Comparison of ENCODE assay signal across 25 mouse cellular contexts in the genomic region with DNA sequence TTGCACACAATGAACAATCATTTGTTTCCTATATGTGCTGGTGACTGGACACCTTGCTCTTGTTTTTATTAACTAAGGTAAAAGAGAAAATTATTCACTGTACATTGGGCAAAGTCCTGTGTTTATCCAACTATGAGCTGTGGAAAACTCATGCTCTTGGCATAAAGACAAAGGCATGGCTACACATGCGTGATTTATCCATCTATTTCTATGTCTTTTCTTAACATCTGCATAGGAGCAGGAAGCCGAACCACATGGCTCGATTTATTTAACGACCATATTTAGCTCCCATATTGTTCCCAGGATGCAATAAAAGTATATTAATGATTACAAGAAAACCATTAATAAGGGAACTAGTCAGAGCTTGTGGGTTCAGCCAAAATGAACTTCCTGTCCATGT.
"Had no signal": no experiment of that assay in that cellular context is flagged by ENCODE, and none has a peak within 500 bp of the region (broad histone marks: within the 10 kb centered on the region; RNA-seq: fewer than 3 reads in every experiment).

No protein-coding gene starts in this region.

- H3K27me3 ChIP-seq: heart, embryonic 12.5 days; intestine, embryonic 15.5 days; kidney, embryonic 15.5 days; limb, embryonic 13.5 days had no signal

- H3K4me1 ChIP-seq: heart, embryonic 10.5 days; heart, embryonic 12.5 days; intestine, embryonic 15.5 days; kidney, embryonic 15.5 days; limb, embryonic 13.5 days had no signal

- H3K4me3 ChIP-seq: gastrocnemius, adult 2 months; heart, embryonic 10.5 days; heart, embryonic 12.5 days; intestine, embryonic 15.5 days; kidney, embryonic 15.5 days; layer of hippocampus, adult 2 months; left cerebral cortex, adult 2 months; limb, embryonic 13.5 days had no signal

- H3K36me3 ChIP-seq: heart, embryonic 10.5 days; heart, embryonic 12.5 days; intestine, embryonic 15.5 days; kidney, embryonic 15.5 days; limb, embryonic 13.5 days had no signal

- H3K4me2 ChIP-seq: heart, embryonic 12.5 days; hindbrain, embryonic 14.5 days; intestine, embryonic 15.5 days; kidney, embryonic 15.5 days; limb, embryonic 13.5 days; liver, embryonic 11.5 days had no signal

- H3K9me3 ChIP-seq: heart, embryonic 10.5 days; intestine, embryonic 15.5 days; kidney, embryonic 15.5 days; limb, embryonic 13.5 days had no signal

- H3K27ac ChIP-seq: gastrocnemius, adult 2 months; heart, embryonic 10.5 days; intestine, embryonic 15.5 days; kidney, embryonic 15.5 days; layer of hippocampus, adult 2 months; left cerebral cortex, adult 2 months; limb, embryonic 13.5 days had no signal

- ATAC-seq: forebrain, embryonic 16.5 days; hindbrain, embryonic 16.5 days; inflammation-experienced regulatory T-cells, adult 6 months; intestine, embryonic 15.5 days; intestine, postnatal 0 days had no signal

- H3K9ac ChIP-seq: heart, embryonic 12.5 days; hindbrain, embryonic 14.5 days; intestine, embryonic 15.5 days; kidney, embryonic 15.5 days; limb, embryonic 13.5 days had no signal

- DNase-seq: gastrocnemius, adult 2 months; gastrocnemius, postnatal 10 days; gastrocnemius, postnatal 25 days; heart, adult 18-20 months; heart, postnatal 10 days; heart, postnatal 4 days; kidney, adult 18-20 months; kidney, adult 9 months; kidney, postnatal 10 days; kidney, postnatal 25 days; kidney, postnatal 4 days; liver had no signal
